Mouse (Mus musculus) heart, embryonic 16.5 days (tissue): Measurements from ENCODE around the gene Dis3l. TPM values are rescaled to one million over a fixed set of nuclear protein-coding genes. Genes with fewer than 3 reads are reported as not detected.

Experiments used
- ATAC-seq: fragments of 200-750 bp; cut with Nextera tagmentation; replicated peaks from 2 replicates; pipeline ENCODE4 v1.8.0; 2017; ENCODE audit warnings: moderate number of reproducible peaks; ENCODE audit not compliant: insufficient read depth, low FRiP score; ENCODE audit errors: extremely low read depth
- H3K27ac ChIP-seq: fragments of 300-500 bp; sonication (generic); 2 replicates; pipeline ENCODE4 v1.5.1; 2014; ENCODE audit warnings: mild to moderate bottlenecking, low read length, control low read depth, moderate library complexity
- H3K27me3 ChIP-seq: fragments of 300-500 bp; sonication (generic); 2 replicates; pipeline ENCODE4 v1.6.1; 2014; ENCODE audit warnings: low read length, mixed read lengths; ENCODE audit not compliant: control insufficient read depth, insufficient read depth
- H3K36me3 ChIP-seq: fragments of 300-500 bp; sonication (generic); 2 replicates; pipeline ENCODE4 v1.6.1; 2014; ENCODE audit not compliant: control insufficient read depth, insufficient read depth
- H3K4me1 ChIP-seq: fragments of 300-500 bp; sonication (generic); 2 replicates; pipeline ENCODE4 v1.6.1; 2014; ENCODE audit warnings: low read length, mixed read lengths; ENCODE audit not compliant: control insufficient read depth, insufficient read depth
- H3K4me2 ChIP-seq: fragments of 300-500 bp; sonication (generic); 2 replicates; pipeline ENCODE4 v1.6.1; 2014; ENCODE audit warnings: low read depth, mild to moderate bottlenecking, control low read depth, low read length
- H3K4me3 ChIP-seq: fragments of 300-500 bp; sonication (generic); 2 replicates; pipeline ENCODE4 v1.5.1; 2014; ENCODE audit warnings: mild to moderate bottlenecking, control low read depth, low read length
- H3K9ac ChIP-seq: fragments of 300-500 bp; sonication (generic); 2 replicates; pipeline ENCODE4 v1.6.1; 2014; ENCODE audit warnings: low read length, control low read depth
- H3K9me3 ChIP-seq: fragments of 300-500 bp; sonication (generic); replicated peaks from 2 replicates; pipeline ENCODE4 v1.6.1; 2016; ENCODE audit warnings: low read length; ENCODE audit not compliant: control insufficient read depth
- WGBS: fragments of 180-500 bp; shearing (Covaris S2); extraction: QIAGEN DNeasy Blood & Tissue Kit; methylation state at CpG from one replicate; pipeline ENCODE4 v1.1.7; 2014; 5-methylcytosine and 5-hydroxymethylcytosine counted together
- polyA plus RNA-seq: library from polyadenylated mRNA; unstranded; fragments of >200 nt; fragmentation: Nextera tagmentation; extraction: Ambion mirVana; gene quantifications from 2 replicates; pipeline ENCODE4 v1.2.1, GENCODE M21; 2015

Gene Dis3l
- 19.6 and 21.2 TPM in 2 replicates for polyA plus RNA-seq

DNA sequence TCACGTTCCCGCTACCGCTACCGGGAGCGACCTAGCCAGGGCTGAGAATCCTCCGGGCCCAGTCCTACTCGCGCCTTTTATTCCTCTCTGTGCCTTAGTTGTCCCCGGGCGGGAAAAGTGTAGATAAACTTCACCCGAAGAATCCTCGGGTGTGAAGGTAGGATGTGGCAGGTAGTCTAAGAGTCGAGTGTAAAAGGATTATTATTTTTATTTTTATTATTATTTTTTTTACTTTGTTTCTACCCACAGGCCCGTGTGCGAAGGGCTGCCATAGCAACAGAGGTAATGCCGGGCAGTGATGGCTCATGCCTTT lies at the start of gene Dis3l:
Dis3l (minus strand) TSS at position 35 of the 313 bp plus-strand sequence.
- Histone ChIP-seq H3K27ac (peak within 1 kb of the TSS; percentile 100), H3K27me3 (no peaks in the 10 kb centered on the region), H3K9me3 (no peaks in the 10 kb centered on the region), H3K4me3 (peak within 1 kb of the TSS; percentile 81), H3K36me3 (peaks cover 2% of the 10 kb centered on the region; the same call in 1 of the 2 replicates), H3K9ac (peak within 1 kb of the TSS; percentile 100), H3K4me1 (peaks cover 16% of the 10 kb centered on the region), H3K4me2 (peak within 1 kb of the TSS; percentile 93)
- no peak for ATAC-seq
- WGBS: 10% methylated on average over 16 of the region's 16 CpGs

DNA sequence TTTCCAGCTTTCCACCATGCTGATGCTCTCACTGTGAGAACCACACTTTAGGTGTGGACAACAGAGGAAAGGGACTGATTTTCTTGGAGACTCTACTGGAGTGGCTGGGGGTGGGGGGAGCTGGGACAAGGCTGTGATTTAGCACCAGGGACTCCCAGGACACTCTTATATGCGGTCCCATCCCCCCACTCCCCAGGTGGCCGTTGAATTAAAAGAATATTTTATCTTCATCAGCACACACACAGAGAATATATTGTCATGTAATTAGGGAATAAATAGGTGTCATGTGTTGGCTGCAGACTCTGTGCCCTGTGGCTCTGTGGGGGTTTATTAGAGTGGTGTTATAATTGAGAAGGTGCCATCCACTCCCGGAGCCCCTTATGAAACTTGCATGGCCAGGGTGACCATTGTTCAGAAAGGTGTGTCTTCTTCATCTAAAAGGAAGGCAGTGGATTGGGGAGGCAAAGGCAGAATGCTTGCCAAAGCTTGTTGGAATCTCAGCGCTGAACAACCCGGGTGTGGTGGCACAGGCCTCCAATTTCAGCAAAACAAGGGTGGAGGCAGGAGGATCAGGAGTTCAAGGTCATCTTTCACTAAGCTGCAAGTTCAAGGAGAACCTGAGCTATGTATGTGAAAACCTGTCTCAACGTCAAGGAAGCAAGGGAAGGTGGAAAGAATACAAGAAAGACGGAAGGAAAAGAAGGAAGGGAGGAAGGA lies 48.6 kb upstream of the Dis3l start:
- Histone ChIP-seq H3K36me3 (no peaks in the 10 kb centered on the region), H3K27me3 (peaks cover 44% of the 10 kb centered on the region), H3K9me3 (no peaks in the 10 kb centered on the region), H3K4me3 (no peak overlapping the region), H3K9ac (no peak overlapping the region), H3K4me1 (peaks cover 16% of the 10 kb centered on the region), H3K4me2 (no peak overlapping the region), H3K27ac (no peak overlapping the region)
- WGBS: 70% methylated on average over 7 of the region's 7 CpGs
- ATAC-seq: no peak

DNA sequence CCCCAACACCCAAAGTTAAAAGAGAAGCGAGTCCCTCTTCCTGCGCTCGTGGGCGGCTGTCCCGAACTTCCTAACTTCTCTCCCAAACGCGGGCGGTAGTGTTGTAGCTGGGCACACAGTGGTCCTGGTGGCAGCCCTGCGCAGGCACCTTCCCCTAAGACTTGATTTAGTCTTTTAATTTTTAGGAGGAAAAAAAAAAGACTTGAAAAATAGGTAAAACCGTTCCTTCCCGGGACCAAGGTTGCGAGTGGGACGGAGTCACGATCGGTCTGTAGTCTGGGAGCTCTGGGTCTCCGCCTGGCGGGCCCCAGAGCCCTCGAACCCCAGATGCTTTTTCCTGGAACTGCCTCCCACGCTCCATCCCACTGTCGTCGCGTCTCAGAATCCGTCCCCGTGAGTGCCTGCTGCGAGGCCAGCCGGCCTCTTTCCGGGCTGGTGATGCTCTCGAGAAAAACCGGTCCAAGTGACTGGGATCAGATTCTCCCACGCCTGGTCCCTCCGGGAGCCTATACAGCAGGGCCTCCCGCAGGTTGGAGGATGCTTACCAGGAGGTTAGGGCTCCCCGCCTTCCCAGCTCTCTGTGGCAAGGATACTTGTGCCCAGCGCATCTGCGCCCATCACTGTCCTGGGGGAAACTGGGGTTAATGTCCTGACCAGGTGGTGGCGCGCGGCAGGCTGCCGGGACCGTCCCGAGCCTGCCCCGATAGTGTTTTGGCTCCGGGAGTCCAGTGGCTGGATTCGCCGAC lies 45.6 kb upstream of the Dis3l start:
- Histone ChIP-seq H3K27ac (no peak overlapping the region), H3K4me1 (peaks cover 20% of the 10 kb centered on the region), H3K9me3 (no peaks in the 10 kb centered on the region), H3K4me2 (peak overlapping the region; percentile 99), H3K4me3 (peak overlapping the region; percentile 65), H3K27me3 (peaks cover 59% of the 10 kb centered on the region), H3K9ac (no peak overlapping the region), H3K36me3 (no peaks in the 10 kb centered on the region)
- WGBS: 2% methylated on average over 45 of the region's 45 CpGs
- ATAC-seq: no peak

DNA sequence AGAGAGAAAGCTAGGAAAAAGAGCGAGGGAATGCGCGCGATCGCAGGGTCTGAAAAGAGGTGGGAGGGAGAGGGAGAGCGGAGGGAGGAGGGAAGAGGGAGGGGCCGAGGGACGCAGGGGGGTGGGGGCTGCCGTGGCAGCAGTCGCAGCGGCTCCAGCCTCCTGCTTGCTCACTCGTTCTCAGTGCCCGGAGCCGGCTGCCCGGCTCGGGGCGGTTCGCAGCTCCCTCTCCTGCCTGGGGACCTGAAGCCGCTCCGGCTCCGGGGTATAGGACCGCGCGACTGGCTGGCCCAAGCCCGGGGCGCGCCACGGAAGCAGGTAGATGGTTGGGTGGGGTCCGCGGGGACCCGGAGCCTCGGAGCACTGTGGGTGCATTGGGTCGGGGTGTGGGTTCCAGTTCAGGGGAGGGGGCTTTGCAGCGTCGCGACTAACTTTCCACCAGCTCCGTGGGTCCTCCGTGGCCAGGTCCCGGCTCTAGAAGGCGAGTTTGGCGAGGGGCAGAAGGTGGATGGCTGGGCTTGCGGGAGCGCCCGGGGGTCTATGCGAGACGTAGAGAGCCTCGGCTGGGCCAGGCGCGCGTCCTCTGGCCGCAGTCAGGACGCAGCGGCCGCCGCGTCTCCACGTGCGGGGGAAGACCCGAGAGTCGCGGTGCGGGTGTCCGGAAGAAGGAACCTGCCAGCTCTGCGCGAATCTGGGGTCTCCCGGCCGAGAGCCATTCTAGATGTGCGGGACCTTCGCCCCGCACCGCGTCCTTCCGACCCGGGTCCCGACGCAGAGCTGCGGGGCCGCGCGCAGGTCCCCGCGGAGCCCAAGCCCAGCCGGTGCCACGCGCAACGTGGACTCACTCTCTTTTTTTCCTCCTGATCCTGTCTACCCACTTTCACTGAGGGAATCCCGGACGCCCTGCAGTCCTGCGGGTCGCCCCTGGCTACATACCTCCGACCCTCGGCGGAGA lies 44.7 kb upstream of the Dis3l start, which contains the start of gene Megf11:
Megf11 (plus strand) TSS at position 116 of the 955 bp plus-strand sequence.
- ATAC-seq: peak; percentile 67
- H3K4me3 ChIP-seq: peak within 1 kb of the TSS; percentile 65
- H3K27ac ChIP-seq: no peak within 1 kb of the TSS
- H3K9ac ChIP-seq: peak within 1 kb of the TSS; percentile 66
- peaks cover 2% of the 10 kb centered on the region; the same call in 1 of the 2 replicates for H3K9me3 ChIP-seq
- no peaks in the 10 kb centered on the region for H3K36me3 ChIP-seq
- H3K4me2 ChIP-seq: peak within 1 kb of the TSS; percentile 99
- peaks cover 58% of the 10 kb centered on the region for H3K27me3 ChIP-seq
- peaks cover 20% of the 10 kb centered on the region for H3K4me1 ChIP-seq
- under 1% methylated on average over 92 of the region's 93 CpGs for whole genome bisulfite sequencing

DNA sequence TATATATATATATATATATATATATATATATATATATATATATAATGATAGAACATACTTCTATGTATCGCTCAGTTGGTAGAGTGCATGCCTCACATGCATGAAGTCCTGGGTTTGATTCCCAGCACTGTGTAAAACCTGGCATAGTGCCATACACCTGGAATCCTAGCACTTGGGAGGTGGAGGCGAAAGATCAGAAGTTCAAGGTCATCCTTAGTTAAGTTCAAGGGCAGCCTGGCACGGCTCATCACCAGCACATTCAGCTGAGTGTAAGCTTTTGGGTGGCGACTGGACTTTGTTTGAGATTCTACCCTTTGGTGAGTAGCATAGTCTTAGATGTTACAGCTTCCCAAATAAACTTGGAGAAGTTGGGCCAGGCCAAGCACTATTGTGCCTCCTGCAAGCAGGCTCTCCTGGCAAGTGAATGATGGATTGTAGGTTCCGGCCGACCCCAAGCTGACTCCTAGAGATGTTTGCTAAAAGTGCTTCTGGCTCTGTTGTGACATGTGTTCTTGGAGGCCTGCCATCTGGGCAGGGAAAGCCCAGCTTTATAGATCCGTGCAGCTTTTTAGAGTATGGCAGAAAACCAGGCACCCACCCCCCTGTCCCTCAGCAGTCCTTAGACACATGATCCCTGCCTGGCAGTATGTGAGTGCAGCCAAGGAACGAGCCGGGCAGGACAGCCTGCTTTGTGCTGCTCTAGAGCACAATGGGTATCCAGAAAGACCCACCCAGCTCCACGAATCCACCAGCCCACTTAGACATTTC lies 42.1 kb upstream of the Dis3l start:
- Histone ChIP-seq H3K36me3 (no peaks in the 10 kb centered on the region), H3K4me3 (no peak overlapping the region), H3K27me3 (peaks cover 49% of the 10 kb centered on the region), H3K9me3 (peaks cover 2% of the 10 kb centered on the region; the same call in 1 of the 2 replicates), H3K4me2 (no peak overlapping the region), H3K4me1 (peaks cover 20% of the 10 kb centered on the region), H3K27ac (no peak overlapping the region), H3K9ac (no peak overlapping the region)
- no peak for ATAC-seq
- 43% methylated on average over 10 of the region's 10 CpGs for WGBS

DNA sequence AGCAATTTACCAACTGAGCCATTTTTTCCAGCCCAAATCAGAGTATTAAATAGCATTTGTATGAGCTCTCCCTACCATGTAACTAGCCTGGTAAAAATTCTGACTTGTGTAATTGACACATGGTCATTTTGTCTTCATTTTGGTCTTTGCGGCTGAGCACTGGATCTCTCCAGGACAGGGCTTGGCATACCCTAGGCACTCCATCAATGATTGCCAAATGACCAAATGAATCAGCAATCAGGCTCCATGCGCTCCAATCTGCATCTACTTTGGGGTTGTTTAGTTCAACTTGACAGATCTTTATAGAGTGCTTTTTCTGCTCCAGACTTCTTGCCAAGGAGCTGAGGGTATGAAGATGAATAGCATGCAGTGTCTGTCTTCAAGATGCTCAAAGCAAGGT lies 35.3 kb upstream of the Dis3l start:
- H3K27me3 ChIP-seq: 0 out of 2 replicates have a peak, but pooled peaks cover 5% of the 10 kb centered on the region
- H3K9me3 ChIP-seq: peaks cover 2% of the 10 kb centered on the region; the same call in 1 of the 2 replicates
- no peak overlapping the region for H3K27ac ChIP-seq
- no peaks in the 10 kb centered on the region for H3K36me3 ChIP-seq
- H3K4me3 ChIP-seq: no peak overlapping the region
- no peak overlapping the region for H3K9ac ChIP-seq
- no peak for ATAC-seq
- H3K4me1 ChIP-seq: no peaks in the 10 kb centered on the region
- H3K4me2 ChIP-seq: no peak overlapping the region
- WGBS: 77% methylated on average over 2 of the region's 2 CpGs

DNA sequence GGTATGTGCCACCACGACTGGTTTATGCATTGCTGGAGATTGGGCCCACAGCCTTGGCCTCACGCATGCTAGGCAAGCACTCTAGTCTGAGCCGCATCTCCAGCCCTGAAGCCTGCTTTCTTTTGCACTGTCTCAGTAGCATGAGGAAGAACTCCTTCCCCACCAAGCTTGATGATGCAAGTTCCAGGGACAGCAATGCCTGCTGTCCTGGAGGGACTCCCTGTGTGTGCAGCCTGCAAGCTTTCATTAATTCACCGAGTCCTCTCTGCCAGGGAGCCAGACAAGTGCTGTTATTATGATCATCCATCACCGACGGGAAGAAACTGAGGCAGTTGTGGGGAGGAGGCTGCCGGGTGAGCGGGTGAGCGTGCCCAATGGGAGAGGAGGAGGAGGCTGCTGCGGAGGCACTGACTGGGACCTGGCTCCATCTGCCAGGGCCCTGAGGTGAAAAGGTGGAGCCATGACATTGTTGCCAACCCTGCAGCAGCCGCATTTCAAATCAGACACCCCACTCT lies 30.3 kb upstream of the Dis3l start:
- Histone ChIP-seq H3K9ac (no peak overlapping the region), H3K27ac (no peak overlapping the region), H3K4me3 (no peak overlapping the region), H3K36me3 (no peaks in the 10 kb centered on the region), H3K27me3 (0 out of 2 replicates have a peak, but pooled peaks cover 9% of the 10 kb centered on the region), H3K4me2 (no peak overlapping the region), H3K4me1 (no peaks in the 10 kb centered on the region), H3K9me3 (no peaks in the 10 kb centered on the region; the same call in 1 of the 2 replicates)
- ATAC-seq: no peak
- 57% methylated on average over 11 of the region's 11 CpGs for WGBS

DNA sequence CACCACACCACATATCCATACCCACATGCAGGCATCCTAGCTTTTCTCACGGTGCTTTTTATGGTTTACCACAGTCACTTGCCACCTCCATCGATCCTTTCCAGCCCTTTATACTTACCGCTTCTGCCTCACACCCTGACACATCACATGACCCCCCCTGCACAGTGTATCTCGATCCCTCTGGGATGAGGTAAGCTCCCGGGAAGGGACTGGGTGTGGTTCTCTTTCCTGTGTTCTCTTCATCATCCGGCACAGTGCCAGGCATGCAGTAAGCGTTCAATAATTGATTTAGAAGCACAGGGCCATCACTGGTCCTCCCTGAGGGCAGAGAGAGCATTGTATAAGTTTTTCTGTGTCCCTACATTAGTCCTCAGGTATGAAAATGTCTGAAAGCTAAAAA lies 28.8 kb upstream of the Dis3l start:
- no peak for ATAC-seq
- Histone ChIP-seq H3K4me1 (no peaks in the 10 kb centered on the region), H3K4me2 (no peak overlapping the region), H3K27me3 (0 out of 2 replicates have a peak, but pooled peaks cover 9% of the 10 kb centered on the region), H3K36me3 (no peaks in the 10 kb centered on the region), H3K27ac (no peak overlapping the region), H3K9me3 (no peaks in the 10 kb centered on the region; the same call in 1 of the 2 replicates), H3K9ac (no peak overlapping the region), H3K4me3 (no peak overlapping the region)
- WGBS: 44% methylated on average over 7 of the region's 7 CpGs
